Mouse (Mus musculus) limb, embryonic 11.5 days (tissue): ENCODE measurements around the gene Ak5. TPM values are rescaled to one million over a fixed set of nuclear protein-coding genes. Genes with fewer than 3 reads are reported as not detected.

Experiments used
- ATAC-seq: fragments of 200-750 bp; cut with Nextera tagmentation; 2 replicates; pipeline ENCODE4 v1.8.0; 2017; ENCODE audit warnings: low read depth; ENCODE audit not compliant: insufficient number of reproducible peaks, low FRiP score, low TSS enrichment
- DNase-seq: peaks from one replicate; pipeline ENCODE4 v3.0.0-alpha.2; 2015; ENCODE audit warnings: low spot score
- H3K27ac ChIP-seq: fragments of 300-500 bp; sonication (generic); replicated peaks from 2 replicates; pipeline ENCODE4 v1.5.1; 2014; ENCODE audit warnings: low read depth, mild to moderate bottlenecking, low read length
- H3K27me3 ChIP-seq: fragments of 300-500 bp; sonication (generic); 2 replicates; pipeline ENCODE4 v1.6.1; 2014; ENCODE audit warnings: mild to moderate bottlenecking, low read length, mixed read lengths; ENCODE audit not compliant: control insufficient read depth, insufficient read depth
- H3K36me3 ChIP-seq: fragments of 300-500 bp; sonication (generic); 2 replicates; pipeline ENCODE4 v1.6.1; 2014; ENCODE audit warnings: mild to moderate bottlenecking, low read length, moderate library complexity, mixed read lengths; ENCODE audit not compliant: control insufficient read depth, insufficient read depth
- H3K4me1 ChIP-seq: fragments of 300-500 bp; sonication (generic); 2 replicates; pipeline ENCODE4 v1.6.1; 2014; ENCODE audit warnings: low read length, mixed read lengths; ENCODE audit not compliant: control insufficient read depth, insufficient read depth
- H3K4me2 ChIP-seq: fragments of 300-500 bp; sonication (generic); 2 replicates; pipeline ENCODE4 v1.6.1; 2014; ENCODE audit warnings: low read depth, mild to moderate bottlenecking, moderate library complexity; ENCODE audit not compliant: severe bottlenecking
- H3K4me3 ChIP-seq: fragments of 300-500 bp; sonication (generic); 2 replicates; pipeline ENCODE4 v1.5.1; 2014; ENCODE audit warnings: low read depth, low read length
- H3K9ac ChIP-seq: fragments of 300-500 bp; sonication (generic); 2 replicates; pipeline ENCODE4 v1.6.1; 2014; ENCODE audit warnings: mild to moderate bottlenecking, low read length
- H3K9me3 ChIP-seq: fragments of 300-500 bp; sonication (generic); 2 replicates; pipeline ENCODE4 v1.6.1; 2016; ENCODE audit warnings: low read length; ENCODE audit not compliant: control insufficient read depth
- WGBS: fragments of 180-500 bp; shearing (Covaris S2); extraction: QIAGEN DNeasy Blood & Tissue Kit; methylation state at CpG from one replicate; pipeline ENCODE4 v1.1.7; 2014; 5-methylcytosine and 5-hydroxymethylcytosine counted together
- polyA plus RNA-seq: library from polyadenylated mRNA; unstranded; fragments of >200 nt; fragmentation: Nextera tagmentation; extraction: Ambion mirVana; gene quantifications from 2 replicates; pipeline ENCODE4 v1.2.1, GENCODE M21; 2014

The Ak5 gene
- polyA plus RNA-seq, 1 experiment from 2014 or later, result 2.4 TPM

DNA sequence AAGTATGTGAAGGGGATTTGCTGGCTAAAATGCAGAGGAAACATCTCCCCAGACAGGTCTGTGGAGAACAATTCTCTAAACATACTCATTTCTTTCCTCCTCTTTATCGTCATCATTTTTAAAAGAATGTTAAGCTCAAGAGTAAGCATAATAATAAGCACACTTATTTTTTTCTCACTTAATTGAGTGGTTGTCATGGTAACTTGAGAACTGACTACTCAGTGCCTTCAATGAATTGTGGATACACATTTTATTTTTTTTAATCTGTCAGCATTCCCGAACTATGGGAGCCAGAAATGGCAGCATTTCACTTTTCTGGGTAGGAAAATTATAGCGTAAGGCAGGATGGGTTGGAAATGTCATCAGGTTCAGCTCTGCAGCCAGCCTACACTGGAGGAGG is 151.6 kb downstream of the Ak5 start:
- no peak overlapping the region for H3K4me2 ChIP-seq
- H3K36me3 ChIP-seq, result no peaks in the 10 kb centered on the region
- DNase-seq (no peak), ATAC-seq (no peak)
- H3K9ac ChIP-seq, result no peak overlapping the region
- WGBS, result 93% methylated on average over 3 of the region's 3 CpGs
- no peaks in the 10 kb centered on the region for H3K9me3 ChIP-seq
- no peak overlapping the region for H3K27ac ChIP-seq
- H3K27me3 ChIP-seq, result no peaks in the 10 kb centered on the region
- H3K4me1 ChIP-seq, result peaks cover 10% of the 10 kb centered on the region; the same call in 1 of the 2 replicates
- no peak overlapping the region for H3K4me3 ChIP-seq

DNA sequence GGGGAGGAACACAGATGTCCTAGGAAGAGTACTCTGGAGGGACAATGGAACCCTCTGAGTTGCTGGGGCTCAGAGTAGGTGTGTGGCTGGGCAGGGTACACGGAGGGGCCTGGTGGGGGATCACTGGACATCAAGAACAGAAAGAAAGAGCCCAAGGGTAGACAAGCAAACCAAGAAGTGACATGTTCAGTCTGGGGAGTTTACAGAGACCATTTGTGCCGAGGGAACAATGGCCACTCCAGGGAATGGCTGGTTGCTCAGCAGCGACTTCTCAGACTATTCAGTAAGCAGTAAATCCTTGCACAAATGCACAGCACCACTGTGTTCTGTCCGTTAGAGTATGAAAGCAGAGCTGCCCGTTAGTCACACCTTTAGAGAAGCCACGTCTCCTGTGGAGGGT is 152.2 kb downstream of the Ak5 start:
- no peaks in the 10 kb centered on the region for H3K27me3 ChIP-seq
- no peak overlapping the region for H3K9ac ChIP-seq
- 80% methylated on average over 6 of the region's 6 CpGs for WGBS
- no peak for DNase-seq
- no peaks in the 10 kb centered on the region for H3K36me3 ChIP-seq
- H3K4me1 ChIP-seq, result peaks cover 10% of the 10 kb centered on the region; the same call in 1 of the 2 replicates
- H3K4me2 ChIP-seq, result no peak overlapping the region
- no peak overlapping the region for H3K27ac ChIP-seq
- no peak for ATAC-seq
- H3K4me3 ChIP-seq, result no peak overlapping the region
- H3K9me3 ChIP-seq, result no peaks in the 10 kb centered on the region

DNA sequence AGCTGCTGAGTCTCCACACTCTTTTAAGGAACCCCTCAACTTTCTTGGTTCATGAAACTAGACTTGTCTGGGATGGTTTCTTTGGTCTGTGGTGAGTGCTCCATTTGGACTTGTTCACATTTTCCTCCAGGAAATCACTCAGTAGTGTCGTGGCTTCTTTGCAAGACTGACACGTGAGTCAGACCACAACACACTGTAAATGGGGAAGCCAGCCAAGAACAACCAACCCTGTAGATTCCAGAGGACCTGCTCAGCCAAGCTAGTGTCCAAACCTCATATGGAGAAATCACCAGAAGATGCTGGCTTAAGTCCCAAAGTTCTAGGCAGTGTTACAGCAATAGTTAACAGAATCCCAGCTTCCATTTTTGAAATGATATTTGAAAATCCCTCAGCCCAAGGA is 155.6 kb downstream of the Ak5 start:
- no peaks in the 10 kb centered on the region for H3K27me3 ChIP-seq
- no peaks in the 10 kb centered on the region for H3K9me3 ChIP-seq
- ATAC-seq, result no peak
- no peaks in the 10 kb centered on the region for H3K36me3 ChIP-seq
- H3K4me1 ChIP-seq, result peaks cover 8% of the 10 kb centered on the region; the same call in 1 of the 2 replicates
- no peak overlapping the region for H3K27ac ChIP-seq
- H3K4me2 ChIP-seq, result no peak overlapping the region
- no peak for DNase-seq
- H3K4me3 ChIP-seq, result no peak overlapping the region
- H3K9ac ChIP-seq, result no peak overlapping the region
- WGBS, result 89% methylated on average over 2 of the region's 2 CpGs

DNA sequence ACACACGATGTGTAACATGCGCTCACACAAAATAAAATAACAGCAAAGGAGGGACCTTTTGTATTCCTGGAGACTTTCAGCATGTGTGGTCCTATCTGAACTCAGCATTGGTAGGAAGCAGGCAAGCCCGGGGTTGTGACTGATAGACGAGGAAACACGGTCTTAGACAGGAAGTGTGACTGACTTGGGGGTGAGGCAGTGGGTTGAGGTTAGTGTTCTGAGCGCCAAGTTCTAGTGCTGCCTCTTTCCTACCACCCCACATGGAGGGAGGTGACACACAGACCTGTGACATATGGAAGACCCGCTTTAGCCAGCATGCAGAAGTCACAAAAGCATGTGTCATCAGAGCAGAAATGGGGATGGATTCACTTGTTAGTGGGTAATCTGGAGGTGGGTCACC is 158.9 kb downstream of the Ak5 start:
- no peak overlapping the region for H3K4me3 ChIP-seq
- H3K9me3 ChIP-seq, result no peaks in the 10 kb centered on the region
- no peak overlapping the region for H3K4me2 ChIP-seq
- WGBS, result 88% methylated on average over 7 of the region's 7 CpGs
- H3K27me3 ChIP-seq, result no peaks in the 10 kb centered on the region
- H3K36me3 ChIP-seq, result no peaks in the 10 kb centered on the region
- H3K27ac ChIP-seq, result no peak overlapping the region
- H3K4me1 ChIP-seq, result no peaks in the 10 kb centered on the region
- DNase-seq, result no peak
- H3K9ac ChIP-seq, result no peak overlapping the region
- no peak for ATAC-seq

DNA sequence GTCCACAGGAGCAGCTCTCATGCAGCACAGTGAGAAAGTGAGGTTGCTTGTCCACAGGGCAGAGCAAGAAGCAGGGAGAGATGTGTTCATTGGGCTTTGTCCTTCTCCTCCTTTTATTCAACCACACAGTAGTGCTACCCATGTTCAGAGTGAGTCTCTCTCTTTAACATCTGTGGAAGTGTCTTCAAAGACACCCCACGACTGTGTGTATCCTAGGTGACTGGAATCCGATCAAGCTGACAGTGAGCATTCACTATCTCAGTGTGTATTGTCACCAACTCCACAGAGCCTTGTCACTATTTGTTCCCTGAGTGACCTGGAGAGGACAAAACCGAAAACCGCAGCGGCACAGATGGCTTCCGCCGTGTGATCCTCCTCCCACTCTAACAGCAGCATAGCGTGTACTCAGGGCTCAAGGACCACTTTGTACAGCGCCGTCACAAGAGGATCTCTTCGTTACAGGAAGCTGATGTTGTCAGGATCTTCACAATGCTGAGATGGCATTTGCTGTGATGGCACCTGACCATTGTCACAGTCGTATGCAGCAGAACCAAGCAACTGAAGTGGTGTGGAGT is 159.7 kb downstream of the Ak5 start:
- Histone ChIP-seq H3K9me3 (no peaks in the 10 kb centered on the region), H3K36me3 (no peaks in the 10 kb centered on the region), H3K27me3 (no peaks in the 10 kb centered on the region), H3K27ac (no peak overlapping the region), H3K4me1 (no peaks in the 10 kb centered on the region), H3K4me2 (no peak overlapping the region), H3K4me3 (no peak overlapping the region), H3K9ac (no peak overlapping the region)
- 91% methylated on average over 12 of the region's 12 CpGs for WGBS
- ATAC-seq (no peak), DNase-seq (no peak)

DNA sequence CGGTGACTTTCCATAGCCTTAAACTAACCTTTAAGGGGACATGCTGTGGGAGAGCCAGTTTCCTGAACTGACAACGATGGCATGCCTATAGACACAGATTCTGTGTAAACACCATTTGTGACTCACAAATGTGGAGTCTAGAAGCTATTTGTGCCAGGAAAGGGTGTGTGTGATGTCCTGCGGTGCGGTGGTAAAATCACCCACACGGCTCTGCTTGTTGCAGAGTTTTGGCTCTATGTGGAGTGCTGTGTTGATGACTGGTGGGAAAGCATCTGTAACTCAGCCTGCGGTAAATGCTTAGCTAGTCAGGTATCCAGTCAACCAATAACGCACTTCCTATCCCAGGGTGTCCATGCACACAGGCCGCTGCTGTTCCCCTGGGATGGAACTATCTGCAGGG is 160.3 kb downstream of the Ak5 start:
- no peak overlapping the region for H3K9ac ChIP-seq
- no peak overlapping the region for H3K27ac ChIP-seq
- no peak overlapping the region for H3K4me3 ChIP-seq
- H3K36me3 ChIP-seq, result no peaks in the 10 kb centered on the region
- no peaks in the 10 kb centered on the region for H3K9me3 ChIP-seq
- ATAC-seq, result no peak
- H3K27me3 ChIP-seq, result no peaks in the 10 kb centered on the region
- WGBS, result 79% methylated on average over 8 of the region's 8 CpGs
- no peak for DNase-seq
- H3K4me2 ChIP-seq, result no peak overlapping the region
- no peaks in the 10 kb centered on the region for H3K4me1 ChIP-seq

DNA sequence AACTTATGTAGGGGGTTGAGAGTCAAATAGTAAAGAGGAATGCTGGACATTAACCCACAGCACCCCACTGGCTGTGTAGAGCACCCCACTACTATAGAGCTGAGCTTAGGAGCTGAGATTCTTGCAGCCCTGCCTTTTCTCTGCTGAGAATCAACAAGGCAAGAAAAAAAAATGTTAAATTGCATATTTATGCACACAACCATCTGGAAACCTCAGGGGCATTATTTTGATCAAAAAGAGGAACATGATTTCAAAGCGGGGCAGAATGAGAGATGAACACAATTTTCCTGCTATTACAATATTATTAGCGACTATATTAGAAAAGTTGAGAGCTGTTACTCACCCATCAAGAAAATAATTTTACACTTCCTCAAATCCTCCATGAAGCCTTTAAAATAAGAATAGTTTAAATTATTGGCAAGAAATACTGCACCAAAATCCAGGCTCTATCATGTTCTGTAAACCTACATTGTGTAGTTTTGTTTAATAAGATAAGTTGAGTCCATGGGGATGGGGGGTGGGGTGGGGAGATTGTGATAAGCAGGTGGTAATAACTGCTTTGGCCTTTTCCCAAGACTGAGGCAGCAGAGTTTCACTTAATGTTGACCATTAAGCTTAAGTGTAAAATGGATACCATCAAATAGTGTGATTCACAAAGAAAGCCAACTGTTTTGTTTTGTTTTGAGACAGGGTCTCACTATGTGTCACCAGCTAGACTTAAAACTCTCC is 169.0 kb downstream of the Ak5 start:
- Histone ChIP-seq H3K4me3 (no peak overlapping the region), H3K4me1 (peaks cover 7% of the 10 kb centered on the region; the same call in 1 of the 2 replicates), H3K9ac (no peak overlapping the region), H3K27ac (no peak overlapping the region), H3K27me3 (no peaks in the 10 kb centered on the region), H3K9me3 (no peaks in the 10 kb centered on the region), H3K4me2 (no peak overlapping the region), H3K36me3 (no peaks in the 10 kb centered on the region)
- 87% methylated on average over 2 of the region's 2 CpGs for whole genome bisulfite sequencing
- ATAC-seq (no peak), DNase-seq (no peak)

DNA sequence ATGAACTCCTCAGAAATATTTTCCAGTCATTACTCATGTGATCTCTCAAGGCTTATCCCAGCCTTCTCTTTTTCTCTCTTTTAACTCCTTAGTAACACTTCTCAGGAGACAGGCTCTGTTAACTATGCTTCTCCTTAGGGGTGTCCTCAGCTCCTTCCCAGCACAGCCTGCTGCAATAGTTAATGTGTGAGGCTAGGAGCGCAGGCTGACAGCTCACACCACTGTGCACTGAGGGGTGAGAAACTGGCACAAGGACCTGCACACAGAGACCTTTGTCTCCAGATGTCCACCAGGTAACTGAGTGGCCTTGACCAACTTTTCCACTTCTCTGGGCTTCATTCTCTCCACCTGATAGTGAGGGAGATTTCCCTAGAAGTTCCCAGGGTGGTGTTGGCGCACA is 170.3 kb downstream of the Ak5 start:
- DNase-seq (no peak), ATAC-seq (no peak)
- 85% methylated on average over 2 of the region's 2 CpGs for WGBS
- Histone ChIP-seq H3K4me1 (peaks cover 7% of the 10 kb centered on the region; the same call in 1 of the 2 replicates), H3K9me3 (no peaks in the 10 kb centered on the region), H3K9ac (no peak overlapping the region), H3K27ac (no peak overlapping the region), H3K36me3 (no peaks in the 10 kb centered on the region), H3K27me3 (no peaks in the 10 kb centered on the region), H3K4me2 (no peak overlapping the region), H3K4me3 (no peak overlapping the region)
